In the genomic region with DNA sequence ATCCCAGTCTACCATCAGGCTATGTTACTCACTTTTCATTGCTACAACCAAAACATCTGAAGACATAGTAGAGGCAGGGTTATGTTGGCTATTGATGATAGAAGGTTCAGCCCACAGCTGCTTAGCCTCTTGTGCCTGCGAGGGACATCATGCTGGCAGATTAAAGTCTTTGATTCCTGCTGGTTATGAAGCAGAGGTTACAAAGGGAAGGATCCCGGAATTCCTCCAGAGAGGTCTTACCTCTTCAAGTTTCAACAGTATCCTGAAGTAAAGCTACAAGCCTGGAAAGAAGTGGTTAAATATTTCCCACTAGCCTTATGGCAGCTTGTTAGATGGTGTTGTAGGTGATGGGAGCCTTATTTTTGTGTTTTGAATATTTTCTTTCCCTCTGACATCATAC, we compare ENCODE assay signal across 10 mouse cellular contexts. TPM values are rescaled to one million over a fixed set of nuclear protein-coding genes. Genes with fewer than 3 reads are reported as not detected.
DNase-seq lines count a peak whose midpoint lies in the region; ATAC-seq and TF ChIP-seq lines count a peak whose summit lies in the region.
"Had no signal": no experiment of that assay in that cellular context is flagged by ENCODE, and none has a peak within 500 bp of the region (broad histone marks: within the 10 kb centered on the region; RNA-seq: fewer than 3 reads in every experiment).

No protein-coding gene starts in this region.

- no peaks in the 10 kb centered on the region for H3K9me3 ChIP-seq in heart, embryonic 11.5 days (replicated peaks; ENCODE audit: control insufficient read depth, low read length)
- H3K9me3 ChIP-seq in midbrain, embryonic 10.5 days (replicated peaks), result 0 out of 2 replicates have a peak, but pooled peaks cover 3% of the 10 kb centered on the region
- H3K9me3 ChIP-seq in midbrain, postnatal 0 days (ENCODE audit: low read length), result no peaks in the 10 kb centered on the region
- no peaks in the 10 kb centered on the region for H3K9me3 ChIP-seq in intestine, embryonic 16.5 days (ENCODE audit: control insufficient read depth, low read length)
- no peaks in the 10 kb centered on the region for H3K9me3 ChIP-seq in stomach, embryonic 16.5 days (replicated peaks; ENCODE audit: control insufficient read depth, low read length)

- no peaks in the 10 kb centered on the region for H3K4me1 ChIP-seq in heart, embryonic 11.5 days (ENCODE audit: control insufficient read depth, insufficient read depth, low read length)
- peaks cover 42% of the 10 kb centered on the region for H3K4me1 ChIP-seq in midbrain, embryonic 10.5 days
- H3K4me1 ChIP-seq in midbrain, postnatal 0 days (ENCODE audit: insufficient read depth, low read length), result no peaks in the 10 kb centered on the region
- peaks cover 19% of the 10 kb centered on the region for H3K4me1 ChIP-seq in intestine, embryonic 16.5 days (ENCODE audit: control insufficient read depth, insufficient read depth, low read length)
- H3K4me1 ChIP-seq in stomach, embryonic 16.5 days (ENCODE audit: control insufficient read depth, insufficient read depth, low read length), result peaks cover 7% of the 10 kb centered on the region; the same call in 1 of the 2 replicates

- peaks cover 24% of the 10 kb centered on the region for H3K27me3 ChIP-seq in heart, embryonic 11.5 days (ENCODE audit: control insufficient read depth, insufficient read depth, low read length)
- H3K27me3 ChIP-seq in midbrain, embryonic 10.5 days (ENCODE audit: low read depth, poor library complexity, severe bottlenecking), result peaks cover 67% of the 10 kb centered on the region
- 0 out of 2 replicates have a peak, but pooled peaks cover 4% of the 10 kb centered on the region for H3K27me3 ChIP-seq in midbrain, postnatal 0 days (ENCODE audit: insufficient read depth, low read length)
- no peaks in the 10 kb centered on the region; the same call in 1 of the 2 replicates for H3K27me3 ChIP-seq in intestine, embryonic 16.5 days (replicated peaks; ENCODE audit: control insufficient read depth, insufficient read depth, low read length)
- no peaks in the 10 kb centered on the region for H3K27me3 ChIP-seq in stomach, embryonic 16.5 days (ENCODE audit: control insufficient read depth, insufficient read depth, low read length)

- WGBS in heart, embryonic 11.5 days (ENCODE audit: insufficient replicate concordance), result 10% methylated on average over 2 of the region's 2 CpGs
- 0% methylated on average over 2 of the region's 2 CpGs for WGBS in midbrain, embryonic 10.5 days
- 7% methylated on average over 2 of the region's 2 CpGs for WGBS in midbrain, postnatal 0 days
- WGBS in intestine, embryonic 16.5 days, result 23% methylated on average over 2 of the region's 2 CpGs
- 27% methylated on average over 2 of the region's 2 CpGs for WGBS in stomach, embryonic 16.5 days

- peak overlapping the region; percentile 82 for H3K4me2 ChIP-seq in heart, embryonic 11.5 days
- no peak overlapping the region for H3K4me2 ChIP-seq in midbrain, postnatal 0 days (ENCODE audit: low read depth, low read length, poor library complexity, severe bottlenecking)
- peak overlapping the region; percentile 52 for H3K4me2 ChIP-seq in intestine, embryonic 16.5 days (ENCODE audit: low read depth, low read length)
- peak overlapping the region; percentile 49 for H3K4me2 ChIP-seq in stomach, embryonic 16.5 days (ENCODE audit: low read depth, low read length)

- no peak for ATAC-seq in heart, embryonic 11.5 days (replicated peaks; ENCODE audit: insufficient number of reproducible peaks, low FRiP score, low TSS enrichment)
- no peak for ATAC-seq in midbrain, postnatal 0 days (ENCODE audit: low FRiP score)
- no peak for ATAC-seq in intestine, embryonic 16.5 days
- no peak for ATAC-seq in stomach, embryonic 16.5 days (ENCODE audit: insufficient read depth, low FRiP score)

- TF ChIP-seq CTCF in midbrain, postnatal 0 days (IDR thresholded peaks at IDR 0.05), result no peak

- H3K27ac ChIP-seq in heart, embryonic 11.5 days (ENCODE audit: low read depth, low read length), result no peak overlapping the region
- 0 out of 2 replicates have a peak overlapping the region, but pooled peaks have one; percentile 78 for H3K27ac ChIP-seq in midbrain, embryonic 10.5 days (replicated peaks)
- H3K27ac ChIP-seq in midbrain, postnatal 0 days (ENCODE audit: low read depth, low read length), result no peak overlapping the region
- no peak overlapping the region for H3K27ac ChIP-seq in intestine, embryonic 16.5 days (ENCODE audit: low read length)
- H3K27ac ChIP-seq in stomach, embryonic 16.5 days (ENCODE audit: low read length), result no peak overlapping the region

- no peak for DNase-seq in heart, postnatal 4 days
- DNase-seq in midbrain, embryonic 10.5 days (ENCODE audit: low spot score), result no peak
- DNase-seq in midbrain, postnatal 0 days (ENCODE audit: low spot score), result no peak
- DNase-seq in ovary, adult 18-20 months (ENCODE audit: low spot score), result no peak
- no peak for DNase-seq in kidney, postnatal 36 days
- DNase-seq: B cell, adult 2 months; right cerebral cortex, postnatal 14 days had no signal

- H3K9ac ChIP-seq in heart, embryonic 11.5 days (ENCODE audit: low read depth, low read length), result no peak overlapping the region
- H3K9ac ChIP-seq in midbrain, postnatal 0 days (replicated peaks; ENCODE audit: low read length, poor library complexity, severe bottlenecking), result no peak overlapping the region
- no peak overlapping the region for H3K9ac ChIP-seq in intestine, embryonic 16.5 days (ENCODE audit: low read depth, low read length)
- H3K9ac ChIP-seq in stomach, embryonic 16.5 days (ENCODE audit: low read length), result 0 out of 2 replicates have a peak overlapping the region, but pooled peaks have one; percentile 60

- H3K4me3 ChIP-seq in heart, embryonic 11.5 days (ENCODE audit: low read depth, low read length), result peak overlapping the region; percentile 44
- H3K4me3 ChIP-seq in midbrain, embryonic 10.5 days, result peak overlapping the region; percentile 50
- H3K4me3 ChIP-seq in midbrain, postnatal 0 days (ENCODE audit: low read depth, low read length), result no peak overlapping the region
- H3K4me3 ChIP-seq in intestine, embryonic 16.5 days (ENCODE audit: low read length), result peak overlapping the region; percentile 28; the same call in 1 of the 2 replicates
- H3K4me3 ChIP-seq in stomach, embryonic 16.5 days (replicated peaks; ENCODE audit: low read length), result peak overlapping the region; percentile 28

- no peaks in the 10 kb centered on the region for H3K36me3 ChIP-seq in heart, embryonic 11.5 days (ENCODE audit: control insufficient read depth, insufficient read depth, low read length)
- H3K36me3 ChIP-seq in midbrain, embryonic 10.5 days, result no peaks in the 10 kb centered on the region
- no peaks in the 10 kb centered on the region for H3K36me3 ChIP-seq in midbrain, postnatal 0 days (ENCODE audit: insufficient read depth, low read length)
- no peaks in the 10 kb centered on the region for H3K36me3 ChIP-seq in intestine, embryonic 16.5 days (ENCODE audit: control insufficient read depth, insufficient read depth, low read length)
- H3K36me3 ChIP-seq in stomach, embryonic 16.5 days (ENCODE audit: control insufficient read depth, insufficient read depth, low read length), result no peaks in the 10 kb centered on the region

RNA-seq across cellular contexts. Expression of a gene that starts 58.6 kb away (rescaled TPM):
- 9.2 and 11.1 TPM in 2 replicates for polyA plus RNA-seq in heart, embryonic 11.5 days (2014; fragmentation: Nextera tagmentation; extraction: Ambion mirVana)
- total RNA-seq in heart, postnatal 4 days (2021), result 10 to 100 TPM; 69.3 to 70.9 TPM
- 1.2 and 2.5 TPM in 2 replicates for polyA plus RNA-seq in midbrain, embryonic 10.5 days (2016; fragmentation: Nextera tagmentation; extraction: Ambion mirVana)
- total RNA-seq in midbrain, postnatal 0 days (2014; rRNA removed), result 18.1 and 21.9 TPM in 2 replicates
- polyA plus RNA-seq in midbrain, postnatal 0 days (2015; fragmentation: Nextera tagmentation; extraction: Ambion mirVana), result 5.2 and 5.8 TPM in 2 replicates
- 1.5 and 2.7 TPM in 2 replicates for polyA plus RNA-seq in intestine, embryonic 16.5 days (2015; fragmentation: Nextera tagmentation; extraction: Ambion mirVana)
- polyA plus RNA-seq in stomach, embryonic 16.5 days (2015; fragmentation: Nextera tagmentation; extraction: Ambion mirVana), result 2.1 and 2.7 TPM in 2 replicates
